Mouse (Mus musculus): ENCODE measurements around the gene Fap.

DNA sequence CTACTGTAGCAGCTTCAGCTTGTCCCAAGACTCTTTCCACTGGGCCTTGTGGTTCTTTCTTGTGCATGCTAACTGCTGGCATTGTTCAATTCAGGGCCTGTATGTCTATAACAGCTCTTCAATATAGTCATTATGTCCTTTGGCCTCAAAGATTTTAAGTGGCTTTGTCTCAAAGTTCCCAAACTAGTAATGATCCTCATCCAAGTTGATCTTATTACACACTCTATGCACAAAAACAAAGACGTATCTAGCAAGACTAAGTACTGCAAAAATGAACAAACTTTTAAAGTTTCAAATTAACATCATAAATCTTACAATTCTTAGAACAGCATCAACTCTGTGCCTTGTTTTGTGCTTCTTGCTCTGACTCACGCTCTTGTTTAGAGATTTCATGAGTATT lies 20.6 kb upstream of the Fap start:
- no peak for TF ChIP-seq CTCF (IDR thresholded peaks at IDR 0.05; ENCODE audit: low read depth)
- TF ChIP-seq EP300 (IDR thresholded peaks at IDR 0.05; ENCODE audit: low read depth): no peak
